Mouse (Mus musculus) intestine, embryonic 14.5 days (tissue): ENCODE measurements around the gene Id2. TPM values are rescaled to one million over a fixed set of nuclear protein-coding genes. Genes with fewer than 3 reads are reported as not detected.

Experiments
- ATAC-seq: fragments of 200-750 bp; cut with Nextera tagmentation; replicated peaks from 2 replicates; pipeline ENCODE4 v1.8.0; 2017; ENCODE audit warnings: low read depth, moderate number of reproducible peaks, moderate TSS enrichment, moderate library complexity; ENCODE audit not compliant: low FRiP score, low TSS enrichment
- DNase-seq: peaks from one replicate; pipeline ENCODE4 v3.0.0-alpha.2; 2018; ENCODE audit warnings: low spot score
- H3K27ac ChIP-seq: fragments of 300-500 bp; sonication (generic); 2 replicates; pipeline ENCODE4 v1.5.1; 2014; ENCODE audit warnings: low read depth, mild to moderate bottlenecking, control low read depth
- H3K27me3 ChIP-seq: fragments of 300-500 bp; sonication (generic); replicated peaks from 2 replicates; pipeline ENCODE4 v1.6.1; 2014; ENCODE audit warnings: low read length, control low read depth; ENCODE audit not compliant: control insufficient read depth, insufficient read depth
- H3K36me3 ChIP-seq: fragments of 300-500 bp; sonication (generic); 2 replicates; pipeline ENCODE4 v1.6.1; 2014; ENCODE audit warnings: low read length, control low read depth; ENCODE audit not compliant: control insufficient read depth, insufficient read depth
- H3K4me1 ChIP-seq: fragments of 300-500 bp; sonication (generic); replicated peaks from 2 replicates; pipeline ENCODE4 v1.6.1; 2014; ENCODE audit warnings: low read length, control low read depth, mixed read lengths; ENCODE audit not compliant: control insufficient read depth, insufficient read depth
- H3K4me2 ChIP-seq: fragments of 300-500 bp; sonication (generic); 2 replicates; pipeline ENCODE4 v1.6.1; 2014; ENCODE audit warnings: low read length
- H3K4me3 ChIP-seq: fragments of 300-500 bp; sonication (generic); 2 replicates; pipeline ENCODE4 v1.5.1; 2014; ENCODE audit warnings: low read depth, low read length, control low read depth, mixed read lengths
- H3K9ac ChIP-seq: fragments of 300-500 bp; sonication (generic); 2 replicates; pipeline ENCODE4 v1.6.1; 2014; ENCODE audit warnings: mild to moderate bottlenecking, low read length
- H3K9me3 ChIP-seq: fragments of 300-500 bp; sonication (generic); 2 replicates; pipeline ENCODE4 v1.6.1; 2016; ENCODE audit warnings: low read length, control low read depth; ENCODE audit not compliant: control insufficient read depth
- WGBS: fragments of 180-500 bp; shearing (Covaris S2); extraction: QIAGEN DNeasy Blood & Tissue Kit; methylation state at CpG from one replicate; pipeline ENCODE4 v1.1.7; 2014; 5-methylcytosine and 5-hydroxymethylcytosine counted together
- polyA plus RNA-seq: library from polyadenylated mRNA; unstranded; fragments of >200 nt; fragmentation: Nextera tagmentation; extraction: Ambion mirVana; gene quantifications from 2 replicates; pipeline ENCODE4 v1.2.1, GENCODE M21; 2014

Gene Id2
- polyA plus RNA-seq, 1 experiment from 2014 or later: 502 TPM

DNA sequence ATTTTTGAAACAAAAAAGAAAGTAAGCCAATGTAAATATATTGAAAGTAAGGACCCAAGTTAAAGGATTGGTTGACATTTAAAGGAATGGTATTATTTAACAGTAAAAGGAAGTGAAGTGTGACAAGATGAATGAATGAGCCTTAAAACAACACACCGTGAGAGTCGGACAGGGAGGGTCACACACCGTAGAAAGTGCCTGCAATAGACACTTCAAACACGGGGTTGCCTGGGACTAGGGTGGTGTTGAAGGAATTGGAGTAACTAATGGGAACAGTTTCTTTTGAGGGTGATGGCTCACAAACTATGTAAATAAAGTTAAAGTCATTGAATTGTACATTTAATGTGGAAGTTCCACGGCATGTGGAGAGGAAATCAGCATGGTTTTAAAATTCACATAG lies 47.7 kb downstream of the Id2 start:
- Histone ChIP-seq H3K36me3 (peaks cover 44% of the 10 kb centered on the region), H3K27me3 (no peaks in the 10 kb centered on the region), H3K4me2 (no peak overlapping the region), H3K9ac (no peak overlapping the region), H3K9me3 (no peaks in the 10 kb centered on the region), H3K4me3 (no peak overlapping the region), H3K4me1 (no peaks in the 10 kb centered on the region), H3K27ac (no peak overlapping the region)
- 42% methylated on average over 5 of the region's 5 CpGs for WGBS
- DNase-seq (no peak), ATAC-seq (no peak)

DNA sequence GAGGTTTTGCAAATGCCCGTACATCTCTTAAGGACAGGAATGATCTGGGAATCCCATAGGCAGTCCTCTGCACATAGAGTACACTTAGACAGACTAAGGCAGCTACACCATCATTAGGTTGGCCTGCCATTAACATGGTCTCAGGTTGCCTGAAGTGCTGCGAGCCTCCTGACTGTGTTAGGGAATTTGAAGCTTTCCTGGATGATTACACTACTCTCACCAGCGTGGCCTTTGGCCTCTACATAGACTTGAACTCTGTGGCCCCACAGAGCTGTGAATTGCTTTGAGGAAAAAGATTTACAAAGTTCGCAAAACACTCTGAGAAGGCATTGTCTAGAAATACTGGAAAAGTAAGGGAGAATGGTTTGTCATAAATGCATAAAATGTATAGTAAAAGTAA lies 52.4 kb downstream of the Id2 start:
- Histone ChIP-seq H3K36me3 (peaks cover 27% of the 10 kb centered on the region), H3K4me3 (no peak overlapping the region), H3K9ac (no peak overlapping the region), H3K9me3 (no peaks in the 10 kb centered on the region), H3K27me3 (no peaks in the 10 kb centered on the region), H3K4me2 (no peak overlapping the region), H3K27ac (no peak overlapping the region), H3K4me1 (no peaks in the 10 kb centered on the region)
- ATAC-seq (no peak), DNase-seq (no peak)
- WGBS: 77% methylated on average over 4 of the region's 4 CpGs

DNA sequence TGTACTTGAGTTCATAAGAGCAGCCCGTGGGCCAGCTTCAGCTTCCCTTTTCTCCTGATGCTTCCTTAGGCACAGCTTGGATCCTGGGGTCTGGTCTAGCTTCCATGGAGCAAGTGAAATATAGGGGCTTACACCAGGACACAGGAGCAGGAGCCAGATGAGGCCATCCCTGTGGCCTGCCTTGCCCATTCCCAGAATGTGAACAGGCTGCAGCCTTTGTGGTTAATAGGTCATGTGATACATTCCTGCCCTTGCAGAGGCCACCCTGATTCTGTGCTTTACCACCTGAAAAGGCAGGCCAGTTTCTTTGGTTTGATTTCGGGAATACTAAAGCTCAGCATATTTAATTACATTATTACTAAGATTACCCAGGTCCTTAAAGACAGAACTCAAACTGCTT lies 52.9 kb downstream of the Id2 start:
- Histone ChIP-seq H3K9ac (no peak overlapping the region), H3K27me3 (no peaks in the 10 kb centered on the region), H3K4me1 (no peaks in the 10 kb centered on the region), H3K9me3 (no peaks in the 10 kb centered on the region), H3K27ac (no peak overlapping the region), H3K4me3 (no peak overlapping the region), H3K36me3 (peaks cover 27% of the 10 kb centered on the region), H3K4me2 (no peak overlapping the region)
- ATAC-seq (no peak), DNase-seq (no peak)
- 81% methylated on average over 2 of the region's 2 CpGs for WGBS

Other genes starting within 250 kb of the Id2 start
- 28.5 and 29.1 TPM in 2 replicates for gene Kidins220, start 122.2 kb downstream of the Id2 start, polyA plus RNA-seq